Mouse (Mus musculus) forebrain, embryonic 10.5 days (tissue): Measurements from ENCODE around the gene Dusp14. TPM values are rescaled to one million over a fixed set of nuclear protein-coding genes. Genes with fewer than 3 reads are reported as not detected.
A peak's percentile ranks its signal among the peaks of the same experiment; 100 is the strongest.

ENCODE experiments used
- DNase-seq: peaks from one replicate; pipeline ENCODE4 v3.0.0-alpha.2; 2017; ENCODE audit warnings: low spot score; ENCODE audit errors: extremely low spot score
- H3K27ac ChIP-seq: fragments of 300-500 bp; sonication (generic); 2 replicates; pipeline ENCODE4 v1.5.1; 2016; ENCODE audit warnings: mild to moderate bottlenecking
- H3K27me3 ChIP-seq: fragments of 300-500 bp; sonication (generic); 2 replicates; pipeline ENCODE4 v1.6.1; 2016; ENCODE audit warnings: mild to moderate bottlenecking; ENCODE audit not compliant: poor library complexity, severe bottlenecking
- H3K36me3 ChIP-seq: fragments of 300-500 bp; sonication (generic); replicated peaks from 2 replicates; pipeline ENCODE4 v1.6.1; 2016; ENCODE audit warnings: mild to moderate bottlenecking, moderate library complexity
- H3K4me1 ChIP-seq: fragments of 300-500 bp; sonication (generic); 2 replicates; pipeline ENCODE4 v1.6.1; 2016
- H3K4me3 ChIP-seq: fragments of 300-500 bp; sonication (generic); 2 replicates; pipeline ENCODE4 v1.5.1; 2016; ENCODE audit warnings: mild to moderate bottlenecking, moderate library complexity
- H3K9me3 ChIP-seq: fragments of 300-500 bp; sonication (generic); 2 replicates; pipeline ENCODE4 v1.6.1; 2016; ENCODE audit warnings: mild to moderate bottlenecking, moderate library complexity
- WGBS: fragments of 180-500 bp; shearing (Covaris S2); methylation state at CpG from one replicate; pipeline ENCODE4 v1.1.7; 2016; 5-methylcytosine and 5-hydroxymethylcytosine counted together
- polyA plus RNA-seq: library from polyadenylated mRNA; unstranded; fragments of >200 nt; fragmentation: Nextera tagmentation; extraction: Ambion mirVana; gene quantifications from 2 replicates; pipeline ENCODE4 v1.2.1, GENCODE M21; 2016

The Dusp14 gene
- 12.0 and 12.5 TPM in 2 replicates for polyA plus RNA-seq

DNA sequence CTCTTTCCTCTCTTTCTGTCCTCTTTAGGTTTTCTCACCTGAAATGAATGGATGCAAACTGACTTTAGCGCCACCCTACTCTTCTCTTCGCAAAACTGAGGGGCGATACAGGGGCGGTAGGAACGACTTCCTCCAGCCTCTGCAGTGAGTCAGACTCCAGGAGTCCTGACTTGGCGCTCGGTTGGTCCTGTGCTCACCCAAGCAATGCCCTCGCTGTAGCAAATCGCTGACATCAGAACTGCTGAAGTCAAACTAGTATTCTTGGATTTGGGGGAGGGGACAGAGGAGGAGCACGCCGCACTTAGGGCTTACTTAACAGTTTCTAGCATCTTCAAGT lies at the start of gene Dusp14:
TSS of gene Dusp14 (minus strand) at position 228 of the 337 bp plus-strand sequence.
- DNase-seq, result no peak
- Histone ChIP-seq H3K27me3 (peaks cover 66% of the 10 kb centered on the region), H3K36me3 (no peaks in the 10 kb centered on the region), H3K27ac (peak within 1 kb of the TSS; percentile 87), H3K4me3 (peak within 1 kb of the TSS; percentile 77), H3K9me3 (no peaks in the 10 kb centered on the region), H3K4me1 (peaks cover 47% of the 10 kb centered on the region)
- WGBS, result 16% methylated on average over 11 of the region's 11 CpGs

DNA sequence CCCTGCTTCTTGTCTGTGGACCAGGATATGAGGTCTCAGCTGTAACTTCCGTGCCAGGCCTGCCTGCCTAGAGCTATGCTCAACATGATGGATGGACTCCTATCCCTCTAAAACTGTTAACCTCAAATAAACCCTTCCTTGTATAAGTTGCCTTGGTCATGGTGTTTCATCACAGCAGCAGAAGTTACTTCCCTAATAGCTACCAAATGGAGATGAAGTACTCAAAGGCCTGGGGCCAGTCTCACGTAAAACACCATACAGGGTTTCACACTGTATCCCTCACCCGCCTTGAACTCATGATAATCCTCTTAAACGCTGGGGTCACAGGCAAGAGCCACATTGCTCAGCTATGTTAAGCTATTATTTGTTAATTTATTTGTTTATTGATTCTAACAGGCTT lies 48.4 kb upstream of the Dusp14 start:
- no peaks in the 10 kb centered on the region for H3K4me1 ChIP-seq
- WGBS, result 92% methylated on average over 4 of the region's 4 CpGs
- H3K27ac ChIP-seq, result no peak overlapping the region
- no peaks in the 10 kb centered on the region for H3K9me3 ChIP-seq
- no peaks in the 10 kb centered on the region for H3K27me3 ChIP-seq
- no peak overlapping the region for H3K4me3 ChIP-seq
- DNase-seq, result no peak
- H3K36me3 ChIP-seq, result peaks cover 96% of the 10 kb centered on the region

DNA sequence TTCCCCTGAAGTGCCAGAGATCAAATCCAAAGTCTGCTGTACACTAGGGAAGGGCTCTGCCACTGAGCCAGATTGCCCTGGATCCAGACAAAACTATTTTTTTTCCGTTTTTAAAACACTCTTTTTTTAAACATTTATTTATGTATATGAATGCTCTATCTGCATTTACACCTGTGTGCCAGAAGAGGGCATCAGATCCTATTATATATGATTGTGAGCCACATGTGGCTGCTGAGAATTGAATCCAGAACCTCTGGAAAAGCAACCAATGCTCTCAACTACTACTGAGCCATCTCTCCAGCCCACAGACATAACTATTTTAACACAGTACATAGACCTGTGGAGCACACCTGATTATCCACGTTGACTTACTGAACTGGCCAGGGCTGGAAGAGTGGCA lies 47.2 kb upstream of the Dusp14 start:
- WGBS, result 64% methylated on average over 2 of the region's 2 CpGs
- peaks cover 95% of the 10 kb centered on the region for H3K36me3 ChIP-seq

DNA sequence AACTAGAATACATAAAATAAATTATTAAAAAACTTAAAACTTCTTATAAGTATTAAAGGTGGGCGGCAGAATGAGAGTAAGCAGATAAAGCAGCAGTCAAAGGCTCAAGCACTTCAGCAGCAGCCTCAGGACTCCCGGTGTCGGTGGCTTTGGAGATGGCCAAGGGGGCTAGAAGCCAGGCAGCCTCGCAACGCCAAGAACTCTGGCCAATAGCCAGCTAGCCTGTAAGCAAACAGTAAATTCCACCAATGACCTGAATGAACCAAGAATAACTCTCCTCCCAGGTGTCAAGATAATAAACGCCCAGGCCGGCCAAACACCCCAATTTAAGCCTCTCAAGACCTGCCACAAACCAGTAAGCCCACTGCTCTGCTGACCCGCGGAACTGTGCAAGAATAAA lies 46.6 kb upstream of the Dusp14 start:
- peaks cover 95% of the 10 kb centered on the region for H3K36me3 ChIP-seq

More for the DNA sequence above, 47.2 kb upstream of the Dusp14 start:
- Histone ChIP-seq H3K4me3 (no peak overlapping the region), H3K27ac (no peak overlapping the region), H3K27me3 (no peaks in the 10 kb centered on the region), H3K9me3 (no peaks in the 10 kb centered on the region), H3K4me1 (no peaks in the 10 kb centered on the region)
- no peak for DNase-seq

DNA sequence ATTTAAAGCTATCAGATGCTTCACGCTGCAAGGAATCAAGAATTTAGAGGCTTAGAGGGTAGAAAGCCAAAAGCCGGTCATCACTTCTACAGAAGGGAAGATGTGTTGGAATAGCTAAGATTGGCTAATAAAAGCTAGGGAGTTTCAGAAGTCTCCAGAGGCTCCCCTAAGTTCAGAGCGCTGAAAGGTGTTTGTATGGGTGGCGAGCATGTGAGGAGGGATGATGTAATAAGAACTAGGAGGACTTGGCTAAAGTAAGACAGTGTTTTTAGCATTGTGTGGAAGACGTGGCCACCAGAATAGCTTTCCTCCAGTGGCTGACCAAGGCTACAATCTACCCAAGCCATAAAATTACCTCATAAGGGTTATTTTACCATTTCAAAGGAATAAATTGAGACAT lies 44.6 kb upstream of the Dusp14 start:
- H3K4me3 ChIP-seq, result no peak overlapping the region
- H3K9me3 ChIP-seq, result no peaks in the 10 kb centered on the region
- 93% methylated on average over 5 of the region's 5 CpGs for WGBS
- H3K4me1 ChIP-seq, result no peaks in the 10 kb centered on the region
- H3K27ac ChIP-seq, result no peak overlapping the region
- H3K27me3 ChIP-seq, result no peaks in the 10 kb centered on the region
- H3K36me3 ChIP-seq, result peaks cover 95% of the 10 kb centered on the region
- no peak for DNase-seq

More for the DNA sequence above, 46.6 kb upstream of the Dusp14 start:
- Histone ChIP-seq H3K9me3 (no peaks in the 10 kb centered on the region), H3K4me1 (no peaks in the 10 kb centered on the region), H3K27me3 (no peaks in the 10 kb centered on the region), H3K27ac (no peak overlapping the region), H3K4me3 (no peak overlapping the region)
- 94% methylated on average over 9 of the region's 9 CpGs for WGBS
- DNase-seq, result no peak

DNA sequence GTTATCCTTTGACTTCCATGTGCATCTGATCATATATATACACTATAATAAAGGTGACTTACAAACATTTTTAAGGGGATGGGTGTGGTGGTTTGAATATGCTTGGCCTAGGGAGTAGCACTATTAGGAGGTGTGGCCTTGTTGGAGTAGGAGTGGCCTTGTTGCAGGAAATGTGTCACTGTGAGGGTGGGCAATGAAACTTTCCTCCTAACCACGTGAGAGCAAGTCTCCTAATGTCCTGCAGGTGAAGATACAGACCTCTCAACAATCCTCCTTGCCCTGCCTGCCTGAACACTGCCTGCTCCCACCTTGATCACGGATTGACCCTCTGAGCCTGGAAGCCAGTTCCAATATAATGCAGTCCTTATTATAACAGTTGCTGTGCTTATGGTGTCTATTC lies 38.1 kb upstream of the Dusp14 start:
- Histone ChIP-seq H3K4me3 (no peak overlapping the region), H3K4me1 (no peaks in the 10 kb centered on the region), H3K9me3 (no peaks in the 10 kb centered on the region), H3K27me3 (no peaks in the 10 kb centered on the region), H3K36me3 (peaks cover 100% of the 10 kb centered on the region), H3K27ac (no peak overlapping the region)
- DNase-seq, result no peak
- WGBS, result 66% methylated on average over 2 of the region's 2 CpGs

DNA sequence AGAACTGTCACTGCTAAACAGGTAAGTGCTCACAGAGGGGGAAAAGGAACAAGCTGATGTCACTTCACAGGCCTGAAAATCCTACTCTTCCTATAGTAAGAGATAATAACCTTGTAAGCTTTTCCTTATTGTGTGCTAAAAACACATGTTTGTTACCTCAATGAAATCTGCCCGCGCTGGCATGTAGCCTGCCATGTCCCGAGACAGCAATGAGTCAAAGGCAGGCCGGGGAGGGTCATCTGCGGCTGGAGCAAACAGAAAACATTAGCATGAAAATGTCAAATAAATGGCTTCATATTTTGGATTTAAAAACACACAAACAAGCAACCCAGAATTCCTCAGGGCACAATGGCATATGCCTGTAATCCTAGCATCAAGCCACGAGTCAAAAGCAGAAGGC lies 35.0 kb upstream of the Dusp14 start:
- Histone ChIP-seq H3K27ac (no peak overlapping the region), H3K9me3 (no peaks in the 10 kb centered on the region), H3K4me1 (0 out of 2 replicates have a peak, but pooled peaks cover 5% of the 10 kb centered on the region), H3K4me3 (no peak overlapping the region), H3K36me3 (peaks cover 100% of the 10 kb centered on the region), H3K27me3 (no peaks in the 10 kb centered on the region)
- 94% methylated on average over 6 of the region's 6 CpGs for WGBS
- no peak for DNase-seq

DNA sequence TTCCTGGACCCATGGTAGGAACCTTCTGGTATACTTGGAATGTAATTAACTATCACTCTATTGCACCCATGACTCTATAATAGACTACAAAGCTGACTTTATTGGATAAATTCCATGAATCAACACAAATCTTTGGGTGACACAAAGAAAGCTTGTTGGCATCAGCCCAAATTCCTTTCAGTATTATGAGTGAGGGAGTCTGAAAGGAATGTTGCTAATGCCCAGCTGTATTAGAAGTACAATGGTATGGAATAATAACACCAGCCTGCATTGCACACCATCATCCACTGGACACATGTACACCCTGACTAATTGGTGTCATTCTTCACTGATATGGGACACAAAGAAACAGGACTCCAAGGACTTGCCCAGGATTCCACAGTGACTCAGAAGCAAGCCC lies 32.1 kb upstream of the Dusp14 start:
- no peak overlapping the region for H3K27ac ChIP-seq
- no peak overlapping the region for H3K4me3 ChIP-seq
- DNase-seq, result no peak
- peaks cover 100% of the 10 kb centered on the region for H3K36me3 ChIP-seq
- no peaks in the 10 kb centered on the region for H3K27me3 ChIP-seq
- no peaks in the 10 kb centered on the region for H3K9me3 ChIP-seq
- 0 out of 2 replicates have a peak, but pooled peaks cover 5% of the 10 kb centered on the region for H3K4me1 ChIP-seq

DNA sequence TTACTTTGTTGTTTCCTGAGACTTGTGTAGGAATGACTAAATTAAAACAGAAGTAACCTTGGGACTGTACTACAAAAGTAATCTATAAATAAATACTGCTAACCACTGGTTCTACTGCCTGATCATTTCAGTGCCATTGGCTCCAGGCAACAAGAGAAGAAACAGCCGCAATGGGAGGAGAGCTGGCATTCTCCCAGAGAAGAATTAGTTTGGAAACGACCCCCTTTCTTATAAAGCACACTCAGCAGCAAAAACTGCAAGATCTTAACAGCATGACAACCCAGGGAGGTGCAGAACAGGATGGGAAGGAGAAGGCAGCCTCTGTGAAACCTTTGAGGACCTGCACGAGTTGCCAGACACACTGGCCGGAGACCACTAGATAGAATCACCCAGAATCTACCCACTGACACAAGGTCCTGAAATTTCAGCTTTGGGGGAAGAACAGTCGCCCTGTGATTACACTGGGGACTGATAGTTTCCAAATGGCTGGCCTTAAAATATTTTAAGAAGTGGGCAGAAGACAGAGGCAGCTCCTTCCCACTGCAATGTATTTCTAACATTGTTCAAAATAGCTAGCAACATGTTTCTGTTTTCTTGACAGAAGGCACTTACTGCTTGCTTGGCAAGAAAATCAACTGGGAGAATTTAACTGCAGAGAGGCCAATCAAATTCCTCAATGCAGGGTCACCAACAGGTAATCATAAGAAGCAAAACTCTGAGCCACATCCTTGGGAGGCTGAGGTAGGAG lies 28.4 kb upstream of the Dusp14 start:
- Histone ChIP-seq H3K9me3 (no peaks in the 10 kb centered on the region), H3K27me3 (no peaks in the 10 kb centered on the region), H3K4me1 (0 out of 2 replicates have a peak, but pooled peaks cover 5% of the 10 kb centered on the region), H3K4me3 (no peak overlapping the region), H3K36me3 (peaks cover 96% of the 10 kb centered on the region), H3K27ac (no peak overlapping the region)
- WGBS, result 92% methylated on average over 5 of the region's 5 CpGs
- DNase-seq, result no peak

DNA sequence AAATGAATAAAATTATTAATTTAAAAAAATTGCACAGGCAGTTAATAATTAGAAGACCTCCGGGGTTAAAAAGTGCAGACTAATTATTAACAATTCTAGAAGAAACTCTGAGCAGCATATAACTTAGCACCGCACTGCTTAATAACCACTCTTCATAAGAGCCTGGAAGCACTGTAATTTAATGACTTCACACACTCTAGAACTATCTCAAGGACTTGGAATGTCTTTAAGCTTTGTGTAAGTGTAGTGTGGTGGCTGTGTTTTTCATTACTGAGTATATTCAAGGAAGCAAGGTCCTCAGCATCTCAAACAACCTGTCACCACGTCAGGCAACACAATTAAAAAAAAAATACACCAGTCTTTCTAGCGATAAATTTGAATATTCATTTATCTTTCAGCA lies 26.0 kb upstream of the Dusp14 start:
- Histone ChIP-seq H3K9me3 (no peaks in the 10 kb centered on the region), H3K27me3 (no peaks in the 10 kb centered on the region), H3K4me1 (no peaks in the 10 kb centered on the region), H3K36me3 (peaks cover 95% of the 10 kb centered on the region), H3K27ac (no peak overlapping the region), H3K4me3 (no peak overlapping the region)
- WGBS, result 91% methylated on average over 4 of the region's 4 CpGs
- DNase-seq, result no peak

DNA sequence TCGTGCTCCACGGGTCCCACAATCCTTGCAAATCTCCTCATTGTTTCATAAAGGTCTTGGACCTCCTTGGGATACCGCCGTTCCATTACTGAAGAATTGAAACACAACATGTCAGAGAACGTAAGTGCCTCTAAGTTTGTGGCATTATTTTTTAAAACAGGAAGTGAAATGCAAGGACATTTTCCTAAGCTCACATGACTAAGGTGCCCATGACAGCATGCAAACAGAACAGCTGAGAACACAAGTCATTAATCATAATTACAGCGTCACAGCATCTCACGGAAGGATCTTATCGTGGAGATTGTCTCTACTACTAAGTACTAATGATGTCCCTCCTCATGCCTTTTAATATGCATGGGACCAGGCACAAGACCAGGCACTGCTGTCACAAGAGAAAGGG lies 21.5 kb upstream of the Dusp14 start:
- WGBS, result 93% methylated on average over 8 of the region's 8 CpGs
- Histone ChIP-seq H3K9me3 (no peaks in the 10 kb centered on the region), H3K27ac (no peak overlapping the region), H3K36me3 (peaks cover 90% of the 10 kb centered on the region), H3K27me3 (no peaks in the 10 kb centered on the region), H3K4me1 (no peaks in the 10 kb centered on the region), H3K4me3 (no peak overlapping the region)
- no peak for DNase-seq

DNA sequence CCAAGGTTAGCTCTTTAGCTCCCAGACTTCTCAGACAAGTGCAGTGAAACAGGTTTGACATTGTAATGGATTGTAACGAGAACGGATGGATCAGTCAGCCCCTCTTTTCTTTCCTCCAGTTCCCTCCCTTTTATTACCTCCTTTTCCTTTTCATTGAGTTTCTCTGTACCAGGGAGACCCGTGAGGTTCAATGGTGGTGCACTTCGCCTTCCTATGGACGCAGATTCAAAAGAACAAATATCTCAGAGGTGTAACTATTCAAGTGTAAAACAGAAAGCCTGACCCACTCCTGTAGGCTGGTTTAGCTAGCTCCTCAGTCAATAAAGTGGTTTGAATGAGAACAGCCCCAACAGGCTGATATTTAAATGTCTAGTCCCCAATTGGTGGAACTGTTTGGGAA lies 12.8 kb upstream of the Dusp14 start:
- 93% methylated on average over 5 of the region's 5 CpGs for WGBS
- no peak overlapping the region for H3K27ac ChIP-seq
- H3K4me3 ChIP-seq, result no peak overlapping the region
- no peaks in the 10 kb centered on the region for H3K4me1 ChIP-seq
- no peak for DNase-seq
- H3K9me3 ChIP-seq, result no peaks in the 10 kb centered on the region
- peaks cover 82% of the 10 kb centered on the region for H3K36me3 ChIP-seq
- no peaks in the 10 kb centered on the region for H3K27me3 ChIP-seq

DNA sequence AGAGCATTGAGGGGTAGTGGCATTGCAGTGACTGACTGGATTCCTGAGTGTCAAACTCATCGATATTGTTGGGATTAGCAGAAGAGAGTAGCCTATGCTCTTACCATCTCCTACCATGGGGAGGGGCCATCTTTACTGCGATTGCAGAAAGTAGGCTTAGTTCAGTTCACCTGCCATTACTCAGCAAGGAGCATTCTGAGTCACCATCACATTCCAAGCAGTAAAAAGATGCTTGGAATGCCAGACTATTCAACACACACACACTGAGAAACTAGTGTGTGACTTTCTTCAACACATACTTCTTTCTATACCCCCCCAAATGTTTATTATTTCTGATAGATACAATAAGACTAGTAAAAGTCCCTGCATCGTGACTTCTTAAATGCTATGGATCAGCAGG lies 11.3 kb upstream of the Dusp14 start:
- WGBS, result 94% methylated on average over 3 of the region's 3 CpGs
- H3K4me3 ChIP-seq, result no peak overlapping the region
- H3K4me1 ChIP-seq, result no peaks in the 10 kb centered on the region
- H3K9me3 ChIP-seq, result no peaks in the 10 kb centered on the region
- no peaks in the 10 kb centered on the region for H3K27me3 ChIP-seq
- no peak for DNase-seq
- H3K27ac ChIP-seq, result no peak overlapping the region
- H3K36me3 ChIP-seq, result peaks cover 69% of the 10 kb centered on the region

DNA sequence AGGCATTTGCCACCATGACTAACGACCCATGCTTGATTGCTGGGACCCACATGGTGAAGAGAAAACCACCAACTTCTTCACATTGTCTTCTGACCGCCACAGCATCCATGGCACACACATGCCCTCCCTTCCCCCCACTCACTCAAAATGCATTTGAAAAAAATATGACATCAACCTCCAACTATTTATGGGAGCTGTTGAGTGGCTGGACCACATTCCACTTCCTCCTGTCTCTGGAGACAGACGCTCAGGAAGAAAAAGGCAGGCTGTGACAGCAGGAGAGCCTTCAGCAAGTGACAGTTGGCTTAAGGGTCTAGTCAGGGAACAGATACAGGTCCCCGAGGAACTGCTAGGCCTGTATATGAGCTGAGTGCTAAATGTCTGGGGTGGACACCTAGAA lies 10.8 kb upstream of the Dusp14 start:
- no peak overlapping the region for H3K27ac ChIP-seq
- peaks cover 66% of the 10 kb centered on the region for H3K36me3 ChIP-seq
- 89% methylated on average over 4 of the region's 4 CpGs for WGBS
- H3K27me3 ChIP-seq, result no peaks in the 10 kb centered on the region
- no peak for DNase-seq
- H3K4me1 ChIP-seq, result no peaks in the 10 kb centered on the region
- H3K4me3 ChIP-seq, result no peak overlapping the region
- H3K9me3 ChIP-seq, result no peaks in the 10 kb centered on the region
